Mouse (Mus musculus): Measurements from ENCODE around the gene Zfp398.
"Not testable (repeated sequence)": the region's sequence is repeated elsewhere in the genome, so short reads cannot be mapped to it uniquely, and the experiment has no call there.

The Zfp398 gene

DNA sequence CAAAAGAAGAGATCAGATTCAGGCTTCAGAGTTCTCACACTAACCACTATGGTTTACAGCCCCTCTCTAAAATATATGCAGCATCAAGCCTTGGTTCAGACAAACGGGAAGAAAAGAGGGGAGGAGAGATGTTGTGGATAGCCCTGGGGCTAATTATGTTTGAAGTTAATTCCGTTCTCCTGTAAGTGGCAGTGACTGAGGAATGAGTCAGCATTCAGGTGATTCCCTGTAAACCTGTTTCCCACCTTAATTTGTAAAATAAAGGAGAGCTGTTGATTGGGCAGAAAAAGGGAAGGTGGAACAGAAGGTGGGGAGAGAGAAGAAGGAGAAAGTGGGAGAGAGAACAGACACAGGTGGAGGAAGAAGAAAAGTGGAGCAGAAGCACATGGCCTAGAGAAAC lies 11.2 kb upstream of the Zfp398 start:
- no peak for DNase-seq (ENCODE audit: low spot score in 2 of 2)

DNA sequence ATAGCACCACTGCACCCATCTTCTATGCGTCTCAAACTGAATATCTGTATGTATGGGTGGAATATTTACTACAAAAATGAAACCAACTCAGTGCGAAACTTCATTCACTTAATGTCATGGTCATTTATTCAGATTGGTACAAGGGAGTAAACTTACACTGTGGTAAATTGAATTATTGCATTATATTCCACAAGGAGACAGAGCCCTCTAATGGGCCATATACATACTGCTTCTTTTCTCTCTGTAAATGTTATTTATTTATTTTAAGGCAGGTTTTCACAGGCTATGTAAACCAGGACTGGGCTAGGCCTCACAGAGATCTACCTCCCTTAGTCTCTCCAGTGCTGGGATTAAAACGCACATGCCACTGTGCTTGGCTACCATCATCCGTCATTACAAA lies 8.0 kb upstream of the Zfp398 start:
- DNase-seq (ENCODE audit: low spot score in 2 of 2): no peak

DNA sequence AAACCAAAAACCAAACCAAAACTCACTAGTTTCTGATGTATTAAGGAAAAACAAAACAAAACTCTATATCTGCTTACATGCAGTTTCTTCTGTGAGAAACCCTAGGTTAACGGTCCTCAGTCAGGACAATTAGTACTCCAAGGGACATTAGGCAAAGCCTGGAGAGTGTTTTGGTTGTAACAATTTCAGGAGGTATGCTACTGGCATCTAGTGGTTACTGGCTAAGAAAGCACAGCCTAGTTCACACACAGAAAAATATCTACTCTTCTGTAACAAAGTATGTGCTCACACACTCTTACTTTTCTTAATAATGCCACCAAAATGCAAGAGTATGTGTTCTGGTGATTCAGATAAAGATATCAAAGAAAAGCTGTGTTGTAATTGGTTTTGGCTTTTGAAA lies 6.5 kb upstream of the Zfp398 start:
- DNase-seq (ENCODE audit: low spot score in 2 of 2): no peak

DNA sequence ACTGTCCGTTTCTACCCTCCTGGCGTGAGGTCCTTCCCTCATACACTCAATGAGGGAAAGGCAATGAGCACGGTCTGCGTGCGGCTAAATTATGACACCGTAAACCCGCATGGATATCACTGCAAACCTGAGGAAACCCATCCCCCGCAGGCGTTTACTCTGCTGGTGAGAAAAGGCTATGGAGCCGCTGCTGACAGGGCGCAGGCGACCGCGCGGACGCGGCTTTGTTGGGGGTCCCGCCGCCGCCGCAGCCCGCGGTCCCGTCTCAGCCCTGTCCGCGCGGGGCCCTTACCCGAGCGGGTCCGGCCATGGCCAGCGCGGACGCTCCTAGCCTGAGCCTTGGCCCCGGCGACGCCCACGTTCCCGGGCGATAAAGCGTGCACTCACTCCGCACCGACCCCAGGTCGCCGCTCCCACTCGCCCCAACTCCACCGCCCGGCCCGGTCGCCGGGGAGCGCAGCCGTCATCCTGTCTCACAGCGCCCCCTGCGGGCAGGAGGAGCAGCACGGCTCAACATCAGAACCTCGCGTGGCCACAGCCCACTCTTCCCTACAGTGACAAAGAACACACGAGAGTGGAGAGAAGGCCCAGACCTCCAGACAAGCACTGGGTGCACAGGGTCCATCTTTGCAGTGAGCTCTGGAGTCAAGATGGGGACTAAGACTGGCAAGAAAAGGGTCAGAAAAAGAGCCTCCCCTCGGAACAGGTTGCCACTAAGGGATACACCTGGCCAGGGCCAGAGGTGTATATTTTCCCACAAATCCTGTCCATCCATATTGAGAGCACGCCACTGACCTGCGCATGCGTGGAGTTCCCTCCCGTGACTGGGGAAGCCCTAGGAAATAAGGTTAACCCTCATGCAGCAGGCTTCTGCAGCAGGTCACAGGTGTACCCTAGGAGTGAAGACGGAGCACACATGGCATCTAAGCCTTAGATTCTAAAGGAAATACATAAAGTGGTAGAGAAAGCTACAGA lies 5.1 kb upstream of the Zfp398 start, which contains the start of gene Zfp786:
Zfp786 (minus strand) TSS at position 764 of the 975 bp plus-strand sequence.
- DNase-seq (ENCODE audit: low spot score in 2 of 2): peak; percentile 94 to 96

DNA sequence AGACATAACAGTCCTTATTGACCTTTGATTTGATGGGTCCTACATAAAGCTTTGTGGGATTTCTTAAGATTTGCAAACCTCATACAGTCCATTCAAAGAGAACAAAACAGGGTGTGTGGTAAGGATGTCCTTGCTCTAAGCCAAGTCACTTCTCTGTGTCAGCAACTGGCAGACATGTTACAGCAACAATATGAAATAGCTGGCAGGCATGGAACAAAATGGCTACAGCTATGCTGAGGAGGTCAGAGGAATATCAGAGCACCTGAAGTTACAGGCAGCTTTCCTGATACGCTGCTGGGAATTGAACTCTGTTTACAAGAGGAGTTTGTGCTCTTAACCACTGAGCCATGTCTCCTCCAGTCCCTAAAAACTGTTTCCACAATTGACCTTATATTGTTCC lies 3.2 kb upstream of the Zfp398 start:
- DNase-seq (ENCODE audit: low spot score in 2 of 2): no peak

DNA sequence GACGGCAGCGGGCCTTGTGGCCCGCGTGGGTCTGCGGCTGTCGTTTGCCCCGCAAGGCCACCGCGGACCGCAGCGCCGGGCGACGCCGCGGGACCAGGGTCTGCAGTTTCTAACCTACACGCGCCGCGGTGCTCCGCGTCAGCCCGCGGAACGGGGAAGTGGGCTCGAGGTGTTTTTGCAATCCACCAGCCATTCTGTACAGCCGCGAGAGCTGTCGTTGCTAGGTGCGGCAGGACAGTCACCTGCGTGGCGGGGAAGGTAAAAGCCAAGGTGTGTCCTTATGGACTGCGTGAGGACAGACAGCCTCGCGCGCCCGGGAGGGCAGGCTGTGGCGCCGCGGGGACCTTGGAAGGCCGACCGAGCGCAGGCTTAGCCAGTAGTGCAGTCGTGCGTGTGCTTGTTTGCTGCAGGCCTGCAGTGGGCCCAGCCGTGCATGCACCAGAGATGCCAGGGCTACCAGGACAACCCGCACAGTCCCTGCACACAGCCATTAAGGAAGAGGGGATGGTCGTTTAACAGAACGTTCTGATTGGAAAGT lies 592 bp downstream of the Zfp398 start:
- peak; percentile 65 to 71 for DNase-seq (ENCODE audit: low spot score in 2 of 2)

DNA sequence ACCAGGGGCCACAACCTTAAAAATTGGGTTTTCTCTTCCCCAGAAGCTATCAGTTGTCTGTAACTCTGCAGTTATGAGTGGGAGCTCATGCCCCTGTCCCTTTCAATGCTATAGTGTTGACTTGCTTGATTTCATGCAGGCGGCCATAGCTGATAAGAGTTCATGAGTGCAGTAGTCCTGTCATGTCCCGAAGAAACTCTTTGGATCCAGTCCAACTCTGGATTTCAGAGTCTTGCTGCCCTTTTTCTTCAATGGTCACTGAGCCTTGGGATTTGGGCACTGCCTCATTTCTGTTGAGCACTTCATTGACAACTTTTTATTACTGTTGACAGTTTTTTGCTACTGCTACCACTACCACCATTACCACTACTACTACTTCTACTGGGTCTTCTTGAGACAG lies 2.2 kb downstream of the Zfp398 start:
- no peak for DNase-seq (ENCODE audit: low spot score in 2 of 2)

DNA sequence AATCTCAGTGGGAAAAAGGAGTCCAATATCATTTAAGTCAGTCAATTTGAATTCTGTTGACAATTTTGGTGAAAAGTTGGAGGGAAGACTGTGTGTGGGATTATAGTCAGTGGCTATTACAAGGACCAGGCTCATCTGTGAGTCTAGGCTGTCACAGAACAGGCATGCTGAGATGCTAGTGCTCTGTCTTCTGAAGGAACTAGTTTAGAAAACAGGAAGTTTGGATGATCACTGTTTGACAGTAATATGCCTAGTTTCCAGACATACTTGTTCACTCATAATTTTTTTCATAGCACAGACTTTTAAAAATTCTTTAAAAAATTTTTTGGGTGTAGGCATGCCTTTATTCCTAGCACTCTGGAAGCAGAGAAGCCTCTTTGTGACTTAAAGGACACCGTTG lies 5.6 kb downstream of the Zfp398 start:
- no peak for DNase-seq (ENCODE audit: low spot score in 2 of 2)

DNA sequence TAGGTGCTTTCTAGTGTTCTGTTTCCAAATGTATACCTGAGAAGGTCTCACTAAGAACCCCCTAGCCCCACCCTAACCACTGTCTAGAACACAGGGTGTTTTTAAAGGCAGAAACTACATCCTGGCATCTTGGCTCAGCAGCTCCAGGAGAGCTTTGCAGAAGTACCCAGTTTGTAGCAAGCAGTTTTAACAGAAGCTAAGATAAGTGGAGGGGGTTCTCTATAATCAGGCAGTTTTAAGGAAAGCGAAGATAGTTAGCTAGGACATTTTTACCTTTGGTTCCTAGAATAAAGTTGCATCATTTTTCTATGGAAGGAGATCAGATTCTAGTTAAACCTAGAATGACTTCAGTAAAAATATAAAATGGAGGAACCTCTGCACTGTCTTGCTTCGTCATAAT lies 6.4 kb downstream of the Zfp398 start:
- no peak for DNase-seq (ENCODE audit: low spot score in 2 of 2)

DNA sequence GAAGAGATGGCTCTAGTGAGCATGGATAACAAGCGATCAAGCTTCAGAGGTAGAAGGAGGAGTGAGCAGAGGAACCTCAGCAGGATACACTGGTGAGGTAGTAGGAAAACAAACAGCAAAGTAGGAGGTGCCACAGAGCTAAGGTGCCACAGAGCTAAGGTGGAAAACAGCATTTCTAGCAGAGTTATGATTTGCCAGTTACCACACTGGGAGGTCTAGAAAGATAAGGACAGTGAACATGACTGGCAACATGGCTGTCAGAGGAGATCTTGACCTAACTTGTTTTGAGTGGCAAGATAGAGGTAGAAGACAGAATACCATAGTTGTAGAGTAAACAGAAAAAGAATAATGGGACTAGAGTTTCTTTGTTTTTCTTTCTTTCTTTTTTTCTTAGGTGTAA lies 6.9 kb downstream of the Zfp398 start:
- DNase-seq (ENCODE audit: low spot score in 2 of 2): no peak

DNA sequence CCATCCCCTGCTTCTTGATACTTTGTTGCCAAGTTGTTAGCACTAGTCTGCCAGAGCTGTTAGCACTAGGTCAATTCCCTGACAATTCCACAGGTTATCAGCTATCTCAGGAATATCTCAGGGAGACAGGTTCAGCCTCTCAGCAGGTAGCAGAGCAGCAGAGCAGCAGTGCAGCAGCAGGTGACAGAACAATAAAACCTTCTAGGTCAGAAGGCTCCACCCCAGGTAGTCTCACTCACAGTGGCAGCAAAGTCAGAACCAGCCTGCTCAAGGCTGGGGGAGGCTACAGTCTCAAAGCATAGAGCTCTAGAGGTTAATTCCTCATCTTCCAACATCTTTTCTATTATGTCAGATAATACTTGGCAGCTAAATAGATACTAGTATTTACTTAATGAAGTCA lies 10.3 kb downstream of the Zfp398 start:
- no peak for DNase-seq (ENCODE audit: low spot score in 2 of 2)

DNA sequence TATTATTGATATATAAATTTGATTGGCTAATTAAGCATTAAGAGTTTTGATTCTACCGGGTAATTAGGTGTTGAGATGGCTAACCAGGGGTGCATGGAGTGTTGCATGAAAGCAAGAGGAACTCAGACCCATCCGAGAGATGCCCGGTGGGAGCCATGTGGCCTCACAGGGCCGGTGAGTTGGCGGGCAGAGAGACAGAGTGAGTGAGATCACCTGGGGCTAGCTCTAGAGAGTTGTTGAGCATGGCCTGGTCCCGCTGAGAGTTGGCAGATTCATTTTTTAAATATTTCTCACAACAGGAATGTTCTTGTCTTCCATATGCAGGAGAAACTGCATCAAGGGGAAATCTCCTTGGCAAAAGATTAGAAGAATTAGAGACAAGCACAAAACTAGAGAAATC lies 21.8 kb downstream of the Zfp398 start:
- DNase-seq (ENCODE audit: low spot score in 2 of 2): no peak

DNA sequence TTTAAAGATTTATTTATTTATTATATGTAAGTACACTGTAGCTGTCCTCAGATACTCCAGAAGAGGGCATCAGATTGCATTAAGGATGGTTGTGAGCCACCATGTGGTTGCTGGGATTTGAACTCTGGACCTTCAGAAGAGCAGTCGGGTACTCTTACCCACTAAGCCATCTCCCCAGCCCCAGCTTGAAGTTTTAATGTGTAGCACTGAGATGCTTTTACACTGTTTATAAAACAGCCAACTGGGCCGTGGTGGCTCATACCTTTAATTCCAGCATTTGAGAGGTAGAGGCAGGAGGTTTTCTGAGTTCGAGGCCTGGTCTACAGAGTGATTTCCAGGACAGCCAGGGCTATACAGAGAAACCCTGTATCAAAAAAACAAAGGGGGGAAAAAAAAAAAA lies 22.3 kb downstream of the Zfp398 start:
- not testable (repeated sequence) for DNase-seq (ENCODE audit: low spot score in 2 of 2)

DNA sequence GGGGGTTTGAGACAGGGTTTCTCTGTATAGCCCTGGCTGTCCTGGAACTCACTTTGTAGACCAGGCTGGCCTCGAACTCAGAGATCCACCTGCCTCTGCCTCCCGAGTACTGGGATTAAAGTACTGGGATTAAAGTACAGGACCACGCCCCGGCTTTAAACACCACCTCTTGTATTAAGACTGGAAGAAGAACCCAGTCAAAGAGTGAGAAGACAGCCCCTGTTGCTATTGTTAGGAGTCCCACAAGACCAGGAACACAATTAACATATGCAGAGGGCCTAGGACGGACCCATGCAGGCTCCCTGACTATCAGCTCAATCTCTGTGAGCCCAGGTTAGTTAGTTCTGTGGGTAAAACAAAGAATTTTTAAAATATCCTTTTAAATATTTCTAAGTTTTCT lies 36.8 kb downstream of the Zfp398 start:
- no peak for DNase-seq (ENCODE audit: low spot score in 2 of 2)

DNA sequence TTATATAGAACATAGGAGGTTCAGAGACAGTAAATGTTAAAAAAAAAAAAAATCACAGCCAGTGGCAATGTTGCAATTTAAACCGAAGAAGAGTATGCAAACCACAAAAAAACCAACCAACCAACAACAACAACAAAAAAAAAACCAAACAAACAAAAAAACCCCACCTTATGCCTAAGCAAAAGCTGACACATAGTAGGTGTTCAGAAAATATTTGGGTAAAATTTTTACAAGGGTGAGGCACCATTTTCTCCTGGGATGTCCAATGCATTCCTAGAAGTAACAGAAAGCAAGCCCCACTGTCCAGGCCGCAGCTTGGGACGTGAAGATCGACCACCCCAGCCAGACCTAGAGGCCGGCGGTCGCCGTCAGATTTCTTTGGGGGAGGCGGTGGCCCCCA lies 41.6 kb downstream of the Zfp398 start, which contains the start of gene Zfp282:
Zfp282 (plus strand) TSS at position 147 of the 400 bp plus-strand sequence.
- no peak for DNase-seq (ENCODE audit: low spot score in 2 of 2)

DNA sequence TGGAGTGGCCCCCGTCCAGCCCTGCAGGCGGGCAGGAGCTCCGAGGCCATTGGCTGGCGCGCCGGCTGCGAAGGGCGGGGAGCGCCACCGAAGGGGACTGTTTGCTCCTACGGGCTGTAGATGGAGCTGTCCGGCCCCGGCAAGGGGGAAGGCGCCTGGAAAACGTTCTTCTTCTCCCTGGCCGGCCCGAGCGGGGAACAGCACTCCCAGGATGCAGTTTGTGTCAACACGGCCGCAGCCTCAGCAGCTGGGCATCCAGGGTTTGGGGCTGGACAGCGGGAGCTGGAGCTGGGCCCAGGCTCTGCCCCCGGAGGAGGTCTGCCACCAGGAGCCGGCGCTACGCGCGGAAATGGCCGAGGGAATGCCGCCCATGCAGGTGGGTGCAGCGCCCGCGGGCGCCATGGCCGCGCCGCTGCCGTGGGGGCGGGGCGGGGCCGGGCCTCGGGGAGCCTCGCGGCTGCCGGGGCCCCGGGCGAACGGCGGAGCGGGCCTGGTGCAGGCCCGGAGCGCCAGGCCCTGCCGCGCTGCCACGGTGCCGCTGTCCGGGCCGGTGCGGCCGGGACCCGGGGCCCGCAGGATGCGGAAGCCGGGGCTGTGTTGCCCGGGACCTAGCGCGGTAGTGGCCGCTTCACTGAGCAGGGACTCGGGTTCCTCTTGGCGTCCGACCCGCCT lies 42.1 kb downstream of the Zfp398 start:
- peak; percentile 94 to 95 for DNase-seq (ENCODE audit: low spot score in 2 of 2)

DNA sequence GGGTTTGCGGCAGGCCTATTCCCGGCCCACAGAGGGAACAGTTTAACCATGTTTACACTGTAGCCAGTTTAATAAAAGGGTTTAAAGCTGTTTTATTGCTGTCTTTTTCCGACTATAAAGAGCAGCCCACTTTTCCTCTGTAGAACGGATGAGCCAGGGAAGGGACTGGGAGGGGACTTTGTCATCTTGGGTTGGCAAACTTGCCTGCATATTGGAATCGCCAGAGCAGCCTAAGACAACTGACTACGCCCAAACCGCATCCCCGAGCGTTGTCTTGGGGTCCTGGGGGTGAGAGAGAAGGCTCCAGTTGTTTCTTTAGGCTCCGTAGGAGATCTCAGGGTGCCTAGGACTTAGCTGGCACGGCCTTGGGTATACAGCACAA lies 42.7 kb downstream of the Zfp398 start:
- DNase-seq (ENCODE audit: low spot score in 2 of 2): no peak

DNA sequence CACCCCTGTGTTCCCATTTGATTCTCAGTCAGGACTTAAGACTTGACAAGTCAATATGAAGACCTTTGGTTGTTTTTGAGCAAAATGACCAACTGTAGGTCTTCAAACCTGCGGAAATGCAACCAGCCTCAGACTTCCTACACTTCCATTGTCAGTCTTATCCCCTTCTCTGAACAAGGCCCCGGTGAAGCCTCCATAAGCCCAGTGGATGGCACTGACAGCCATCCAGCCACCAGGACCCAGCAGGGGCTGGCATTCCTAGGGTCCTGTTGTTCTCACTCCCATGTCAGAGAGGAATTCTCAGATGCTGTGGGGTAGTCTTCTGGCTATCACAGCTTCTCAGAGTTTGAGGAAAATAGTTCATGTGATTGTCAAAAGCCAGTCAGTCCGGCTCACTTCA lies 43.1 kb downstream of the Zfp398 start:
- no peak for DNase-seq (ENCODE audit: low spot score in 2 of 2)

DNA sequence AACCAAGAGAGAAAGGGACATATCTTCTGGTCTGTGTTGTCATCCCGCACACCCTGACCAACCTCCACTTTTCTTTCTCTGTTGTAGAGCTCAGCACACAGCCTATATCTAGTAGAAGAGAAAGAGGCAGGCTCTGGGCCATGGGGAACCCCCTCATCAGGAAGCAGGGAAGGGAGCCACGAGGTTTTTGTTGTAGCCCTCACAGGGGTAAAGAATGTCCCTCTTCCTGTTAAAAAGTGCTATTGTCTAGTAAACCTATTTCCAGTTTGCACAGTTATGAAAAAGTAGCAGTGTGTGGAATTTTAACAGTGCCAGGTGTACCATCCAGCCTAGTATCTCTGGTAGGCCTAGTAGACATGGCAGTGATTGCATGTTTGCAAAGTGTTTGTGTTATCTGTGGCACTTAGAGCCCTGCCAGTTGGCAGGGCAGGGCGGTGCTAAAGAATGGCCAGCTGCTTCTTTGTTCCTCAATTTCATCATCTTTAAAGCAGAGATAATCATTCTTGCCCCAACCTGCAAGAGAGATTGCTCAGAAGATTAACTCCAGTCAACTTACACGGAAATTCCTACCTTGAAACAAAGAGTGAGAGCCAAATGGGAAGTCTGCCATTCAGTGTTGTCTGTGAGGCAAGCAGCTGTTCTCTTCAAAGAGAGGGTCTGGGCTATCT lies 43.7 kb downstream of the Zfp398 start:
- no peak for DNase-seq (ENCODE audit: low spot score in 2 of 2)

DNA sequence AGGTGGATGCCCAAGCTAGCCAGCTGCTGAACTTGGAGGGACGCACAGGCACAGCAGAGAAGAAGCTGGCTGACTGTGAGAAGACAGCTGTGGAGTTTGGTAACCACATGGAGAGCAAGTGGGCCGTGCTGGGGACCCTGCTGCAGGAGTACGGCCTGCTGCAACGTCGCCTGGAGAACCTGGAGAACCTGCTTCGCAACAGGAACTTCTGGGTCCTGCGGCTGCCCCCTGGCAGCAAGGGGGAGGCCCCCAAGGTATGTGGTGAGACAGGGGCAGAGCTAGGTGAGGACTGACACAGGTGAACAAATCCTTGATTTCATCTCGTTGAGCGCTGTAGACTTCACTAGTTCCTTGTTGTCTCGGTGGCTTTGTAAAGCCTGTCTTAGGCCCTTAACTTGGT lies 44.7 kb downstream of the Zfp398 start:
- DNase-seq (ENCODE audit: low spot score in 2 of 2): no peak

DNA sequence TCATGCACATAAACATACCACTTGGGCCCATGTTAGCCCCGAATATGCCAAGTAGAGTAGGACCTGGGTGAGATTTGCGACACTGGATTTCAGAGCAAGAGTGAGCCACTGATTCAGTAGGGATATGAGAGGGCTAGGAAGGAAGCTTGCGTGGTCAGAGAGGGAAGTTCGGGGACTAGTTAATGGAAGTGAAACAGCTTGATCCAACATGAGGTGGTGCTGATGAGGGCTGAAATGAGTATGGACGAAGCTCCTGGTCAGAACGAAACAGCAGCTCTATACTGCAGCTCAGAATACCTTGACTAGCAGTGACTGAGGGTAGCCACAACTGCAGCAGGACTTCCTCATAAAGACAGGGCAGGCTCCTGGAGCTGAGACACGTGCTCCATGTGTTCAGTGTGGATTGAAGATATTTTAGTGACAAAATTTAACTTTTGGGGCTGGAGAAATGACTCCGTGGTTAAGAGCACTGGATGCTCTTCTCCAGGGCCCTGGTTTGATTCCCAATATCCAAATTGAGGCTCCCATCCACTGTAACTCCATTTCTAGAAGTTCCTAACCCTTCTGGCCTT lies 53.4 kb downstream of the Zfp398 start:
- DNase-seq (ENCODE audit: low spot score in 2 of 2): no peak

DNA sequence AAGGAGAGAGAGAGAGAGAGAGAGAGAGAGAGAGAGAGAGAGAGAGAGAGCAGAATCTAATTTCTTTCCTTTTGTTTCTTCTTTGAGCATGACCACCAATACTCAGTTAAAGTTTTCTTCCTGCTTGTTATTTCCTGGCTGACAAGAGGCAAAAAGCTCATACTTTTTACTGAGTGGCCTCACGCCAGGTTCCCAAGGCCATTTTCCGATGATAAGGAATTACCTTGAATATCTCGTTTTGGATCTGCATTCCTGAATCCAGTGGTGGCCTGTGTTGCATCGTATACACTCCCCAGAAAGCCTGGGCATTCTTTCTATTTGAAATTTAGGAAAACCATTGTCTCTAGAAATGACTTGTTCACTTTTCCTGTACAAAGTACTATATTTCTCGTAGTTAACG lies 64.0 kb downstream of the Zfp398 start:
- DNase-seq (ENCODE audit: low spot score in 2 of 2): no peak

Data from right cerebral cortex, postnatal 10 days (tissue).